Comparison of ENCODE assay signal across 9 mouse cellular contexts in genomic region chr16:50036296-50036734, GRCm38 (mm10).
DNase-seq lines count a peak whose midpoint lies in the region; ATAC-seq lines count a peak whose summit lies in the region.
"Had no signal": no experiment of that assay in that cellular context is flagged by ENCODE, and none has a peak within 500 bp of the region (broad histone marks: within the 10 kb centered on the region; RNA-seq: fewer than 3 reads in every experiment).

No protein-coding gene starts in this region.

- H3K4me1 ChIP-seq in heart, embryonic 10.5 days, result 0 out of 2 replicates have a peak, but pooled peaks cover 4% of the 10 kb centered on the region
- H3K4me1 ChIP-seq in midbrain, embryonic 11.5 days (ENCODE audit: control insufficient read depth, insufficient read depth, low read length), result no peaks in the 10 kb centered on the region
- H3K4me1 ChIP-seq in midbrain, embryonic 10.5 days, result peaks cover 11% of the 10 kb centered on the region

- H3K4me2 ChIP-seq in midbrain, embryonic 11.5 days, result no peak overlapping the region
- H3K4me2 ChIP-seq: liver, embryonic 11.5 days had no signal

- peak; percentile 61 for DNase-seq in heart, embryonic 10.5 days (ENCODE audit: low spot score)
- DNase-seq in heart, adult 9 months (ENCODE audit: low spot score in 2 of 2), result no peak
- no peak for DNase-seq in midbrain, embryonic 11.5 days (ENCODE audit: low spot score, missing footprints)
- DNase-seq in midbrain, embryonic 10.5 days (ENCODE audit: low spot score), result no peak
- DNase-seq in cerebellum, postnatal 25 days, result peak; percentile 55 to 62
- no peak for DNase-seq in urinary bladder, postnatal 14 days (ENCODE audit: low spot score)
- DNase-seq: right cerebral cortex, postnatal 25 days had no signal

- 59% methylated on average over 5 of the region's 5 CpGs for WGBS in heart, embryonic 10.5 days
- WGBS in midbrain, embryonic 11.5 days, result 42% methylated on average over 5 of the region's 5 CpGs
- WGBS in midbrain, embryonic 10.5 days, result 46% methylated on average over 5 of the region's 5 CpGs

- H3K9ac ChIP-seq in midbrain, embryonic 11.5 days (ENCODE audit: low read length), result no peak overlapping the region

- H3K27ac ChIP-seq in heart, embryonic 10.5 days, result no peak overlapping the region
- H3K27ac ChIP-seq in midbrain, embryonic 11.5 days (ENCODE audit: low read depth, low read length), result no peak overlapping the region
- H3K27ac ChIP-seq in midbrain, embryonic 10.5 days (replicated peaks), result no peak overlapping the region

- peak; percentile 73 for ATAC-seq in midbrain, embryonic 11.5 days (ENCODE audit: low FRiP score)
- ATAC-seq in granulocyte monocyte progenitor cell, adult 5-6 weeks (replicated peaks; ENCODE audit: poor library complexity, severe bottlenecking), result no peak

- no peaks in the 10 kb centered on the region for H3K27me3 ChIP-seq in heart, embryonic 10.5 days (ENCODE audit: insufficient read depth, poor library complexity, severe bottlenecking)
- no peaks in the 10 kb centered on the region for H3K27me3 ChIP-seq in midbrain, embryonic 11.5 days (ENCODE audit: control insufficient read depth, insufficient read depth, low read length)
- H3K27me3 ChIP-seq in midbrain, embryonic 10.5 days (ENCODE audit: low read depth, poor library complexity, severe bottlenecking), result no peaks in the 10 kb centered on the region

- no peaks in the 10 kb centered on the region for H3K9me3 ChIP-seq in heart, embryonic 10.5 days
- H3K9me3 ChIP-seq in midbrain, embryonic 11.5 days (ENCODE audit: control insufficient read depth, low read length), result no peaks in the 10 kb centered on the region
- H3K9me3 ChIP-seq in midbrain, embryonic 10.5 days (replicated peaks), result no peaks in the 10 kb centered on the region

- H3K36me3 ChIP-seq in heart, embryonic 10.5 days, result no peaks in the 10 kb centered on the region
- H3K36me3 ChIP-seq in midbrain, embryonic 11.5 days (ENCODE audit: control insufficient read depth, insufficient read depth, low read length), result no peaks in the 10 kb centered on the region
- no peaks in the 10 kb centered on the region for H3K36me3 ChIP-seq in midbrain, embryonic 10.5 days

- H3K4me3 ChIP-seq in heart, embryonic 10.5 days, result no peak overlapping the region
- H3K4me3 ChIP-seq in midbrain, embryonic 11.5 days (ENCODE audit: low read depth, low read length), result no peak overlapping the region
- H3K4me3 ChIP-seq in midbrain, embryonic 10.5 days, result no peak overlapping the region

Comparison
In these comparisons a context has a peak if more than half of its experiments do, and no peak if none do; other contexts are left out.
1. DNase-seq: peak in heart, embryonic 10.5 days (single experiment) and cerebellum, postnatal 25 days (2 of 2); none in heart, adult 9 months (0 of 2), midbrain, embryonic 11.5 days (single experiment), midbrain, embryonic 10.5 days (single experiment) and urinary bladder, postnatal 14 days (single experiment).